16 mouse cellular contexts compared by ENCODE assay signal in the genomic region with DNA sequence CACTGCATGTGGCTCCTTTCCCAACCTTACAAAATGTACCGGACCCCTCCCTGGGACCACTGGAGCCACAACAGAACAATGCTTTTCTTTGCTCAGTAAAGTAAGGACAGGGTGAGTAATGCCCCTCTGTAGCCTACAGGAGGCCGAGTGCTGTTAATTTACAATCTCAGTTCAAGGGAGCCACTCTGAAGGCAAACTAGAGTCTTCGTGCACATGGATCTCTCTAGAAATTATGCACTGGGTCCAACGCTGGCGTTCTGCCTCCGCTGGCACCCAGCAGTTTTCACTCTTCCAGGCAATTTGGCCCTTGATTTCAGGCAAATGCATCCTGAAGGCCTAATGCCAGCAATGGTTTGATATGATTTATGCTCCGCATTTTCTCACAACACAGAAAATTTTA.
DNase-seq lines count a peak whose midpoint lies in the region; ATAC-seq and TF ChIP-seq lines count a peak whose summit lies in the region.
"Had no signal": no experiment of that assay in that cellular context is flagged by ENCODE, and none has a peak within 500 bp of the region (broad histone marks: within the 10 kb centered on the region; RNA-seq: fewer than 3 reads in every experiment).

No protein-coding gene starts in this region.

- H3K4me1 ChIP-seq in cerebellum, adult 2 months (ENCODE audit: control insufficient read depth, insufficient read depth, low read length): no peaks in the 10 kb centered on the region
- H3K4me1 ChIP-seq in hindbrain, postnatal 0 days (ENCODE audit: insufficient read depth, low read length): no peaks in the 10 kb centered on the region
- peaks cover 6% of the 10 kb centered on the region; the same call in 1 of the 2 replicates for H3K4me1 ChIP-seq in hindbrain, embryonic 12.5 days
- H3K4me1 ChIP-seq in lung, postnatal 0 days (ENCODE audit: insufficient read depth, low read depth, low read length): no peaks in the 10 kb centered on the region
- H3K4me1 ChIP-seq in lung, adult 2 months (ENCODE audit: control insufficient read depth, insufficient read depth, low read length): no peaks in the 10 kb centered on the region
- H3K4me1 ChIP-seq in limb, embryonic 12.5 days (replicated peaks): peaks cover 37% of the 10 kb centered on the region
- no peaks in the 10 kb centered on the region for H3K4me1 ChIP-seq in liver, embryonic 12.5 days
- H3K4me1 ChIP-seq: liver, embryonic 15.5 days had no signal

- peak; percentile 7 to 13 for DNase-seq in cerebellum, adult 2 months
- no peak for DNase-seq in cerebellum, adult 11-12 months
- DNase-seq in hindbrain, postnatal 0 days (ENCODE audit: low spot score): peak; percentile 33
- DNase-seq in lung, postnatal 0 days (ENCODE audit: low spot score): peak; percentile 38
- DNase-seq in lung, adult 2 months: no peak
- DNase-seq: cerebellum, adult 8-10 months; spleen, adult 18-20 months; thymus, adult 2 months had no signal

- no peak overlapping the region for H3K27ac ChIP-seq in cerebellum, adult 2 months (ENCODE audit: insufficient read depth, low read length)
- no peak overlapping the region for H3K27ac ChIP-seq in hindbrain, postnatal 0 days
- no peak overlapping the region for H3K27ac ChIP-seq in hindbrain, embryonic 12.5 days
- H3K27ac ChIP-seq in lung, postnatal 0 days (ENCODE audit: low read length): no peak overlapping the region
- peak overlapping the region; percentile 67 for H3K27ac ChIP-seq in limb, embryonic 12.5 days
- no peak overlapping the region for H3K27ac ChIP-seq in liver, embryonic 12.5 days
- H3K27ac ChIP-seq: embryonic facial prominence, embryonic 15.5 days; heart, embryonic 13.5 days; liver, embryonic 15.5 days; midbrain, embryonic 15.5 days had no signal

- TF ChIP-seq CTCF in cerebellum, adult 2 months (IDR thresholded peaks at IDR 0.05; ENCODE audit: borderline replicate concordance, insufficient read depth, low read depth, low read length): no peak
- TF ChIP-seq CTCF in hindbrain, postnatal 0 days (IDR thresholded peaks at IDR 0.05; ENCODE audit: low read depth): peak; percentile 22; the same call in 1 of the 2 replicates
- TF ChIP-seq CTCF in lung, postnatal 0 days (IDR thresholded peaks at IDR 0.05): peak; percentile 33; the same call in 1 of the 2 replicates
- no peak for TF ChIP-seq CTCF in lung, adult 2 months (IDR thresholded peaks at IDR 0.05; ENCODE audit: insufficient read depth, low read length)

- no peak for TF ChIP-seq EP300 in lung, postnatal 0 days (IDR thresholded peaks at IDR 0.05)

- no peak overlapping the region for H3K4me3 ChIP-seq in cerebellum, adult 2 months (replicated peaks; ENCODE audit: insufficient read depth, low read depth, low read length)
- no peak overlapping the region for H3K4me3 ChIP-seq in hindbrain, postnatal 0 days (ENCODE audit: low read length)
- H3K4me3 ChIP-seq in hindbrain, embryonic 12.5 days: no peak overlapping the region
- no peak overlapping the region for H3K4me3 ChIP-seq in lung, postnatal 0 days (ENCODE audit: low read depth, low read length)
- H3K4me3 ChIP-seq in lung, adult 2 months (replicated peaks; ENCODE audit: extremely low read depth, low read depth, low read length): no peak overlapping the region
- no peak overlapping the region for H3K4me3 ChIP-seq in limb, embryonic 12.5 days (replicated peaks)
- H3K4me3 ChIP-seq in liver, embryonic 12.5 days: no peak overlapping the region
- H3K4me3 ChIP-seq: embryonic facial prominence, embryonic 15.5 days; heart, embryonic 13.5 days; liver, embryonic 15.5 days; midbrain, embryonic 15.5 days had no signal

- WGBS in cerebellum, adult 2 months: 9% methylated on average over 7 of the region's 7 CpGs
- WGBS in hindbrain, postnatal 0 days: 53% methylated on average over 7 of the region's 7 CpGs
- WGBS in hindbrain, embryonic 12.5 days: 70% methylated on average over 7 of the region's 7 CpGs
- WGBS in lung, postnatal 0 days: 58% methylated on average over 7 of the region's 7 CpGs
- 66% methylated on average over 7 of the region's 7 CpGs for WGBS in lung, adult 2 months
- 73% methylated on average over 7 of the region's 7 CpGs for WGBS in limb, embryonic 12.5 days
- WGBS in liver, embryonic 12.5 days (ENCODE audit: insufficient replicate concordance): 75% methylated on average over 7 of the region's 7 CpGs

- H3K4me2 ChIP-seq in hindbrain, postnatal 0 days (ENCODE audit: low read depth, low read length): no peak overlapping the region
- no peak overlapping the region for H3K4me2 ChIP-seq in hindbrain, embryonic 12.5 days (replicated peaks)
- no peak overlapping the region for H3K4me2 ChIP-seq in lung, postnatal 0 days (replicated peaks; ENCODE audit: low read depth, low read length)
- no peak overlapping the region for H3K4me2 ChIP-seq in limb, embryonic 12.5 days
- no peak overlapping the region for H3K4me2 ChIP-seq in liver, embryonic 12.5 days
- H3K4me2 ChIP-seq: embryonic facial prominence, embryonic 15.5 days; heart, embryonic 13.5 days; liver, embryonic 15.5 days; midbrain, embryonic 15.5 days had no signal

- ATAC-seq in hindbrain, postnatal 0 days: no peak
- no peak for ATAC-seq in hindbrain, embryonic 12.5 days (ENCODE audit: low FRiP score)
- peak; percentile 17; the same call in 1 of the 2 replicates for ATAC-seq in lung, postnatal 0 days
- ATAC-seq in limb, embryonic 12.5 days (ENCODE audit: insufficient number of reproducible peaks, insufficient read depth, low FRiP score, low TSS enrichment, low read depth): no peak
- ATAC-seq in liver, embryonic 12.5 days: no peak
- ATAC-seq: midbrain, embryonic 15.5 days had no signal

- no peaks in the 10 kb centered on the region for H3K36me3 ChIP-seq in hindbrain, postnatal 0 days (ENCODE audit: insufficient read depth, low read length)
- H3K36me3 ChIP-seq in hindbrain, embryonic 12.5 days: no peaks in the 10 kb centered on the region
- H3K36me3 ChIP-seq in lung, postnatal 0 days (ENCODE audit: insufficient read depth, low read length): no peaks in the 10 kb centered on the region
- H3K36me3 ChIP-seq in limb, embryonic 12.5 days: no peaks in the 10 kb centered on the region
- H3K36me3 ChIP-seq in liver, embryonic 12.5 days: no peaks in the 10 kb centered on the region
- H3K36me3 ChIP-seq: embryonic facial prominence, embryonic 15.5 days; G1E; heart, embryonic 13.5 days; liver, embryonic 15.5 days; midbrain, embryonic 15.5 days had no signal

- no peak for TF ChIP-seq POLR2A in cerebellum, adult 2 months (IDR thresholded peaks at IDR 0.05; ENCODE audit: borderline replicate concordance, insufficient read depth, low read length)
- no peak for TF ChIP-seq POLR2A in lung, adult 2 months (IDR thresholded peaks at IDR 0.05; ENCODE audit: borderline replicate concordance, extremely low read depth, low read depth, low read length)

- H3K9ac ChIP-seq in hindbrain, postnatal 0 days (replicated peaks; ENCODE audit: low read length): no peak overlapping the region
- H3K9ac ChIP-seq in hindbrain, embryonic 12.5 days: no peak overlapping the region
- no peak overlapping the region for H3K9ac ChIP-seq in lung, postnatal 0 days (replicated peaks; ENCODE audit: low read depth)
- no peak overlapping the region for H3K9ac ChIP-seq in limb, embryonic 12.5 days (replicated peaks)
- H3K9ac ChIP-seq in liver, embryonic 12.5 days: no peak overlapping the region
- H3K9ac ChIP-seq: embryonic facial prominence, embryonic 15.5 days; heart, embryonic 13.5 days; liver, embryonic 15.5 days; midbrain, embryonic 15.5 days had no signal

- no peaks in the 10 kb centered on the region; the same call in 1 of the 2 replicates for H3K27me3 ChIP-seq in cerebellum, adult 2 months (ENCODE audit: control insufficient read depth, insufficient read depth, low read length)
- no peaks in the 10 kb centered on the region for H3K27me3 ChIP-seq in hindbrain, postnatal 0 days (ENCODE audit: insufficient read depth, low read length)
- no peaks in the 10 kb centered on the region for H3K27me3 ChIP-seq in hindbrain, embryonic 12.5 days
- H3K27me3 ChIP-seq in lung, postnatal 0 days (replicated peaks; ENCODE audit: insufficient read depth, low read length): no peaks in the 10 kb centered on the region
- H3K27me3 ChIP-seq in limb, embryonic 12.5 days: no peaks in the 10 kb centered on the region
- H3K27me3 ChIP-seq in liver, embryonic 12.5 days (replicated peaks): no peaks in the 10 kb centered on the region
- H3K27me3 ChIP-seq: embryonic facial prominence, embryonic 15.5 days; heart, embryonic 13.5 days; liver, embryonic 15.5 days; midbrain, embryonic 15.5 days had no signal

- no peaks in the 10 kb centered on the region for H3K9me3 ChIP-seq in hindbrain, postnatal 0 days (ENCODE audit: low read length)
- H3K9me3 ChIP-seq in hindbrain, embryonic 12.5 days (replicated peaks): no peaks in the 10 kb centered on the region
- no peaks in the 10 kb centered on the region for H3K9me3 ChIP-seq in lung, postnatal 0 days (ENCODE audit: low read length)
- no peaks in the 10 kb centered on the region for H3K9me3 ChIP-seq in limb, embryonic 12.5 days
- no peaks in the 10 kb centered on the region for H3K9me3 ChIP-seq in liver, embryonic 12.5 days (replicated peaks)
- H3K9me3 ChIP-seq: embryonic facial prominence, embryonic 15.5 days; heart, embryonic 13.5 days; liver, embryonic 15.5 days; midbrain, embryonic 15.5 days had no signal

Comparison
In these comparisons a context has a peak if more than half of its experiments do, and no peak if none do; other contexts are left out.
1. DNase-seq: peak in cerebellum, adult 2 months (2 of 2), hindbrain, postnatal 0 days (single experiment) and lung, postnatal 0 days (single experiment); none in cerebellum, adult 11-12 months (single experiment) and lung, adult 2 months (single experiment).
2. CTCF ChIP-seq: peak in hindbrain, postnatal 0 days (single experiment) and lung, postnatal 0 days (single experiment); none in cerebellum, adult 2 months (single experiment) and lung, adult 2 months (single experiment).